Mouse (Mus musculus): ENCODE measurements around the gene Podxl. TPM values are rescaled to one million over a fixed set of nuclear protein-coding genes. Genes with fewer than 3 reads are reported as not detected.

Podxl gene
- total and polyA plus RNA-seq, 2 experiments from 2014 or later = 8.9 to 18.7 TPM

- DNase-seq (no peak), ATAC-seq (no peak)
- H3K27me3 ChIP-seq (ENCODE audit: insufficient read depth, low read length) = no peaks in the 10 kb centered on the region
- no peak overlapping the region for H3K4me2 ChIP-seq (ENCODE audit: low read depth)
- H3K27ac ChIP-seq (ENCODE audit: low read depth, low read length) = no peak overlapping the region
- H3K36me3 ChIP-seq (ENCODE audit: insufficient read depth) = peaks cover 15% of the 10 kb centered on the region
- TF ChIP-seq CTCF (IDR thresholded peaks at IDR 0.05; ENCODE audit: low read depth) = no peak
- 79% methylated on average over 2 of the region's 2 CpGs for WGBS
- H3K9me3 ChIP-seq (ENCODE audit: low read length) = no peaks in the 10 kb centered on the region
- H3K9ac ChIP-seq = no peak overlapping the region
- H3K4me3 ChIP-seq (ENCODE audit: low read depth, low read length) = no peak overlapping the region
- no peaks in the 10 kb centered on the region for H3K4me1 ChIP-seq (ENCODE audit: insufficient read depth)
Observed at GRCm38 (mm10) chr6:31500260-31500659, 63.5 kb downstream of the Podxl start.

GRCm38 (mm10) chr6:31499836-31500235 is 63.9 kb downstream of the Podxl start:
- Histone ChIP-seq H3K4me3 (ENCODE audit: low read depth, low read length) (no peak overlapping the region), H3K4me2 (ENCODE audit: low read depth) (no peak overlapping the region), H3K27me3 (ENCODE audit: insufficient read depth, low read length) (no peaks in the 10 kb centered on the region), H3K36me3 (ENCODE audit: insufficient read depth) (peaks cover 15% of the 10 kb centered on the region), H3K4me1 (ENCODE audit: insufficient read depth) (no peaks in the 10 kb centered on the region), H3K9me3 (ENCODE audit: low read length) (no peaks in the 10 kb centered on the region), H3K27ac (ENCODE audit: low read depth, low read length) (no peak overlapping the region), H3K9ac (no peak overlapping the region)
- TF ChIP-seq CTCF (IDR thresholded peaks at IDR 0.05; ENCODE audit: low read depth) = no peak
- no peak for ATAC-seq
- WGBS = 67% methylated on average over 10 of the region's 10 CpGs
- no peak for DNase-seq

- no peak for ATAC-seq
- Histone ChIP-seq H3K36me3 (ENCODE audit: insufficient read depth) (peaks cover 14% of the 10 kb centered on the region), H3K9ac (no peak overlapping the region), H3K27me3 (ENCODE audit: insufficient read depth, low read length) (no peaks in the 10 kb centered on the region), H3K9me3 (ENCODE audit: low read length) (no peaks in the 10 kb centered on the region), H3K4me3 (ENCODE audit: low read depth, low read length) (no peak overlapping the region), H3K4me1 (ENCODE audit: insufficient read depth) (no peaks in the 10 kb centered on the region), H3K4me2 (ENCODE audit: low read depth) (no peak overlapping the region), H3K27ac (ENCODE audit: low read depth, low read length) (no peak overlapping the region)
- DNase-seq = no peak
- 83% methylated on average over 2 of the region's 2 CpGs for WGBS
- TF ChIP-seq CTCF (IDR thresholded peaks at IDR 0.05; ENCODE audit: low read depth) = no peak
Observed at GRCm38 (mm10) chr6:31496227-31496626, 67.6 kb downstream of the Podxl start.

- no peaks in the 10 kb centered on the region for H3K27me3 ChIP-seq (ENCODE audit: insufficient read depth, low read length)
- no peak overlapping the region for H3K4me2 ChIP-seq (ENCODE audit: low read depth)
- H3K27ac ChIP-seq (ENCODE audit: low read depth, low read length) = no peak overlapping the region
- no peak for DNase-seq
- H3K9me3 ChIP-seq (ENCODE audit: low read length) = no peaks in the 10 kb centered on the region
- H3K4me1 ChIP-seq (ENCODE audit: insufficient read depth) = no peaks in the 10 kb centered on the region
- ATAC-seq = no peak
- peaks cover 14% of the 10 kb centered on the region for H3K36me3 ChIP-seq (ENCODE audit: insufficient read depth)
- no peak for TF ChIP-seq CTCF (IDR thresholded peaks at IDR 0.05; ENCODE audit: low read depth)
- 73% methylated on average over 2 of the region's 2 CpGs for WGBS
- no peak overlapping the region for H3K4me3 ChIP-seq (ENCODE audit: low read depth, low read length)
- no peak overlapping the region for H3K9ac ChIP-seq
Observed at GRCm38 (mm10) chr6:31495122-31495731, 68.6 kb downstream of the Podxl start.

- no peak overlapping the region for H3K27ac ChIP-seq (ENCODE audit: low read depth, low read length)
- no peak overlapping the region for H3K4me2 ChIP-seq (ENCODE audit: low read depth)
- H3K36me3 ChIP-seq (ENCODE audit: insufficient read depth) = peaks cover 8% of the 10 kb centered on the region
- no peak overlapping the region for H3K4me3 ChIP-seq (ENCODE audit: low read depth, low read length)
- H3K9me3 ChIP-seq (ENCODE audit: low read length) = no peaks in the 10 kb centered on the region
- no peaks in the 10 kb centered on the region for H3K27me3 ChIP-seq (ENCODE audit: insufficient read depth, low read length)
- H3K9ac ChIP-seq = no peak overlapping the region
- no peaks in the 10 kb centered on the region for H3K4me1 ChIP-seq (ENCODE audit: insufficient read depth)
- TF ChIP-seq CTCF (IDR thresholded peaks at IDR 0.05; ENCODE audit: low read depth) = no peak
- WGBS = 92% methylated on average over 7 of the region's 7 CpGs
- DNase-seq (no peak), ATAC-seq (no peak)
Observed at GRCm38 (mm10) chr6:31489950-31490349, 73.8 kb downstream of the Podxl start.

GRCm38 (mm10) chr6:31486601-31487000 is 77.2 kb downstream of the Podxl start:
- Histone ChIP-seq H3K9ac (no peak overlapping the region), H3K27ac (ENCODE audit: low read depth, low read length) (no peak overlapping the region)

GRCm38 (mm10) chr6:31480008-31480407 is 83.8 kb downstream of the Podxl start:
- no peaks in the 10 kb centered on the region for H3K27me3 ChIP-seq (ENCODE audit: insufficient read depth, low read length)
- peaks cover 11% of the 10 kb centered on the region; the same call in 1 of the 2 replicates for H3K36me3 ChIP-seq (ENCODE audit: insufficient read depth)
- no peak overlapping the region for H3K4me2 ChIP-seq (ENCODE audit: low read depth)
- H3K4me1 ChIP-seq (ENCODE audit: insufficient read depth) = no peaks in the 10 kb centered on the region
- H3K9ac ChIP-seq = no peak overlapping the region
- no peak overlapping the region for H3K27ac ChIP-seq (ENCODE audit: low read depth, low read length)
- H3K9me3 ChIP-seq (ENCODE audit: low read length) = no peaks in the 10 kb centered on the region
- ATAC-seq = no peak
- H3K4me3 ChIP-seq (ENCODE audit: low read depth, low read length) = no peak overlapping the region
- WGBS = 88% methylated on average over 4 of the region's 4 CpGs
- no peak for DNase-seq
- no peak for TF ChIP-seq CTCF (IDR thresholded peaks at IDR 0.05; ENCODE audit: low read depth)

More at GRCm38 (mm10) chr6:31486601-31487000, 77.2 kb downstream of the Podxl start:
- H3K36me3 ChIP-seq (ENCODE audit: insufficient read depth) = 0 out of 2 replicates have a peak, but pooled peaks cover 8% of the 10 kb centered on the region
- H3K4me1 ChIP-seq (ENCODE audit: insufficient read depth) = no peaks in the 10 kb centered on the region
- 94% methylated on average over 2 of the region's 2 CpGs for WGBS
- no peak for DNase-seq
- H3K4me3 ChIP-seq (ENCODE audit: low read depth, low read length) = no peak overlapping the region
- no peaks in the 10 kb centered on the region for H3K9me3 ChIP-seq (ENCODE audit: low read length)
- no peak for ATAC-seq
- H3K27me3 ChIP-seq (ENCODE audit: insufficient read depth, low read length) = no peaks in the 10 kb centered on the region
- no peak for TF ChIP-seq CTCF (IDR thresholded peaks at IDR 0.05; ENCODE audit: low read depth)
- H3K4me2 ChIP-seq (ENCODE audit: low read depth) = no peak overlapping the region

Measured in forebrain, postnatal 0 days (tissue).